Mouse (Mus musculus): ENCODE data around the gene Samd4b. TPM values are rescaled to one million over a fixed set of nuclear protein-coding genes. Genes with fewer than 3 reads are reported as not detected.

Samd4b gene
- total and polyA plus RNA-seq, 3 experiments, result 6.4 to 45.9 TPM; not detected in 1

DNA sequence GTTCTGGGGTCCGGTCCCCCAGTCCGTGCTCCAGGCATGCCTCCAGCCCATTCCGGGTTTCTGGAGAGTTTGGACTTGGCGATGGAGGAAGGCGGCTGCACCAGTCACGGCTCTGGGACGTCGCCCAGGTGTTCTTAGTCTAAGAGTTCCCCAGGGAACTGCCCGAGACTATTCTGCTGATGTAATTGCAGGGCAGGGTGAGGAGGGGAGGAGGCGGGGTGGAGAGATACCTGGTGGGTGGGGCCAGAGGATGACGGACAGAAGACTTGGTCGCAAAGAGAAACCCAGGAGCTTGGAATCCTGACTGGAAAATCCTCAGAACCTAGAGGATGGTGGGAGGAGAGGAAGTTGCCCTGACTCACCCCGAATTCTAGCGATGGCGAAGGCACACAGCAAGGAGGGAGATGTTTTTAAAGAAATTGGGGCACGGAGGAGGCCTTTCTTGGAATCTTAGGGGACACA lies 109.9 kb downstream of the Samd4b start:
- no peak overlapping the region for H3K4me3 ChIP-seq (ENCODE audit: control insufficient read depth in 1 of 2, insufficient read depth in 1 of 2, low read depth in 2 of 2, low read length in 2 of 2)
- no peak overlapping the region for H3K9ac ChIP-seq (ENCODE audit: control insufficient read depth, low read depth, low read length, poor library complexity, severe bottlenecking)
- no peaks in the 10 kb centered on the region for H3K36me3 ChIP-seq (ENCODE audit: control insufficient read depth in 1 of 2, insufficient read depth in 2 of 2, low read length in 2 of 2)
- no peak overlapping the region for H3K27ac ChIP-seq (ENCODE audit: control insufficient read depth, low read depth, low read length)
- TF ChIP-seq ZNF384 (IDR thresholded peaks at IDR 0.05; ENCODE audit: low read depth, low read length) (no peak), CHD2 (IDR thresholded peaks at IDR 0.05; ENCODE audit: low read length) (no peak), NELFE (IDR thresholded peaks at IDR 0.05; ENCODE audit: low read depth, low read length) (no peak), SIN3A (IDR thresholded peaks at IDR 0.05; ENCODE audit: low read length) (no peak), TBP (IDR thresholded peaks at IDR 0.05; ENCODE audit: low read depth, low read length) (no peak), UBTF (IDR thresholded peaks at IDR 0.05; ENCODE audit: borderline replicate concordance, insufficient read depth, low read depth, low read length) (no peak), E2F4 (IDR thresholded peaks at IDR 0.05; ENCODE audit: borderline replicate concordance, low read depth, low read length) (no peak), HCFC1 (IDR thresholded peaks at IDR 0.05; ENCODE audit: low read depth, low read length) (no peak), GABPA (IDR thresholded peaks at IDR 0.05; ENCODE audit: low read depth, low read length) (no peak), ZC3H11A (IDR thresholded peaks at IDR 0.05; ENCODE audit: low read depth, low read length) (no peak), POLR2AphosphoS5 (IDR thresholded peaks at IDR 0.05; ENCODE audit: borderline replicate concordance, low read depth, low read length) (no peak), TCF12 (IDR thresholded peaks at IDR 0.05; ENCODE audit: low read depth, low read length) (no peak), JUND (IDR thresholded peaks at IDR 0.05; ENCODE audit: low read depth, low read length) (no peak), MAX (IDR thresholded peaks at IDR 0.05; ENCODE audit: low read length) (no peak), ELF1 (IDR thresholded peaks at IDR 0.05; ENCODE audit: low read depth, low read length) (no peak), CTCF (IDR thresholded peaks at IDR 0.05 in 2 of 3, conservative IDR thresholded peaks at IDR 0.05 in 1 of 3; ENCODE audit: control insufficient read depth in 1 of 3, insufficient read depth in 1 of 3, low read depth in 2 of 3, low read length in 3 of 3, poor library complexity in 1 of 3, severe bottlenecking in 1 of 3) (no peak), MXI1 (IDR thresholded peaks at IDR 0.05; ENCODE audit: low read depth, low read length) (no peak), NRF1 (IDR thresholded peaks at IDR 0.05; ENCODE audit: insufficient read depth, low read depth, low read length, poor library complexity, severe bottlenecking) (no peak), USF1 (IDR thresholded peaks at IDR 0.05; ENCODE audit: low read depth, low read length) (no peak), TAL1 (IDR thresholded peaks at IDR 0.05; ENCODE audit: low read length) (no peak)
- H3K79me2 ChIP-seq (ENCODE audit: control insufficient read depth, insufficient read depth, low read length, poor library complexity), result no peaks in the 10 kb centered on the region
- H3K4me1 ChIP-seq (ENCODE audit: control insufficient read depth in 1 of 2, insufficient read depth in 2 of 2, low read length in 2 of 2), result no peaks in the 10 kb centered on the region
- 0 out of 4 replicates have a peak, but pooled peaks cover 0 to 2% of the 10 kb centered on the region in 2 experiments for H3K27me3 ChIP-seq (ENCODE audit: control insufficient read depth in 1 of 2, insufficient read depth in 2 of 2, low read length in 2 of 2)
- no peak for DNase-seq (ENCODE audit: low read depth, low spot score)
- H3K9me3 ChIP-seq (replicated peaks; ENCODE audit: insufficient read depth, low read length), result no peaks in the 10 kb centered on the region

DNA sequence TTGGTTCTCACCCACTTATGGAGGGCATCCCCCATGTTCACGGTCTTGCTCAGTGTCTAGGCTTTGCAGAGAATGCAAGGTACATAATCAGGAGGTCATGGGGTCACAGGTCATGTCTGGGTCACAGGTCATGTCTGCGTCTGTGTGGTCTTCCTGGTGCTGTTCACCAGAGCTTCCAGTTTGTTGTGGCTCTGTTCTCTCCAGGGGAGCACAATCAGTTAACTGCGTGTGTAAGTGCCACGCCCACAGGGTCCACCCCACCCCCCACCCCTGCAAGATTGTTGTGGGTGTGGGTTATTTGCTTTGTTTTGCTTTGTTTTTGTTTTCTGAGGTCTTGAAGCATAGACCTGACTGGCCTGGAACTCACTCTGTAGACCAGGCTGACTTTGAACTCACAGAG lies 113.8 kb downstream of the Samd4b start:
- no peaks in the 10 kb centered on the region for H3K9me3 ChIP-seq (replicated peaks; ENCODE audit: insufficient read depth, low read length)

More for the DNA sequence above, 113.8 kb downstream of the Samd4b start:
- TF ChIP-seq CHD2 (IDR thresholded peaks at IDR 0.05; ENCODE audit: low read length), result no peak
- no peak for TF ChIP-seq ZNF384 (IDR thresholded peaks at IDR 0.05; ENCODE audit: low read depth, low read length)
- TF ChIP-seq EP300 (IDR thresholded peaks at IDR 0.05; ENCODE audit: low read depth in 1 of 2, low read length in 2 of 2), result no peak
- no peak for TF ChIP-seq MAZ (IDR thresholded peaks at IDR 0.05; ENCODE audit: low read depth, low read length)
- no peak for TF ChIP-seq MAFK (IDR thresholded peaks at IDR 0.05; ENCODE audit: borderline replicate concordance, low read depth, low read length)
- TF ChIP-seq ZC3H11A (IDR thresholded peaks at IDR 0.05; ENCODE audit: low read depth, low read length), result no peak
- TF ChIP-seq POLR2AphosphoS2 (IDR thresholded peaks at IDR 0.05; ENCODE audit: low read length), result no peak
- no peak for TF ChIP-seq GATA1 (IDR thresholded peaks at IDR 0.05; ENCODE audit: low read depth, low read length)
- no peak for TF ChIP-seq ELF1 (IDR thresholded peaks at IDR 0.05; ENCODE audit: low read depth, low read length)
- TF ChIP-seq USF1 (IDR thresholded peaks at IDR 0.05; ENCODE audit: low read depth, low read length), result no peak
- TF ChIP-seq POLR2AphosphoS5 (IDR thresholded peaks at IDR 0.05; ENCODE audit: borderline replicate concordance, low read depth, low read length), result no peak
- TF ChIP-seq ZMIZ1 (IDR thresholded peaks at IDR 0.05; ENCODE audit: low read depth, low read length), result no peak
- no peak for TF ChIP-seq KAT2A (conservative IDR thresholded peaks at IDR 0.05; ENCODE audit: low read depth, low read length)
- TF ChIP-seq MYB (IDR thresholded peaks at IDR 0.05; ENCODE audit: low read depth, low read length), result no peak
- TF ChIP-seq GABPA (IDR thresholded peaks at IDR 0.05; ENCODE audit: low read depth, low read length), result no peak
- TF ChIP-seq CHD1 (IDR thresholded peaks at IDR 0.05; ENCODE audit: low read depth, low read length), result no peak
- TF ChIP-seq TAL1 (IDR thresholded peaks at IDR 0.05; ENCODE audit: low read length), result no peak
- no peak for TF ChIP-seq POLR2A (IDR thresholded peaks at IDR 0.05; ENCODE audit: control insufficient read depth in 1 of 2, insufficient read depth in 1 of 2, low read depth in 1 of 2, low read length in 2 of 2, poor library complexity in 1 of 2)
- H3K27ac ChIP-seq (ENCODE audit: control insufficient read depth, low read depth, low read length), result no peak overlapping the region
- no peaks in the 10 kb centered on the region for H3K36me3 ChIP-seq (ENCODE audit: control insufficient read depth in 1 of 2, insufficient read depth in 2 of 2, low read length in 2 of 2)
- no peak for DNase-seq (ENCODE audit: low read depth, low spot score)
- H3K4me3 ChIP-seq (ENCODE audit: control insufficient read depth in 1 of 2, insufficient read depth in 1 of 2, low read depth in 2 of 2, low read length in 2 of 2), result no peak overlapping the region
- H3K27me3 ChIP-seq (ENCODE audit: control insufficient read depth in 1 of 2, insufficient read depth in 2 of 2, low read length in 2 of 2), result 0 out of 4 replicates have a peak, but pooled peaks cover 0 to 2% of the 10 kb centered on the region in 2 experiments
- no peaks in the 10 kb centered on the region for H3K79me2 ChIP-seq (ENCODE audit: control insufficient read depth, insufficient read depth, low read length, poor library complexity)
- no peaks in the 10 kb centered on the region for H3K4me1 ChIP-seq (ENCODE audit: control insufficient read depth in 1 of 2, insufficient read depth in 2 of 2, low read length in 2 of 2)
- H3K9ac ChIP-seq (ENCODE audit: control insufficient read depth, low read depth, low read length, poor library complexity, severe bottlenecking), result no peak overlapping the region

Data from MEL (cell line).